Mouse (Mus musculus) kidney, adult 2 months (tissue): ENCODE data around the gene Slc4a4.

Experiments
- CTCF ChIP-seq: fragments of 200-500 bp; conservative IDR thresholded peaks from 2 replicates; pipeline ENCODE4 v1.5.1; 2011; ENCODE audit warnings: low read depth, mild to moderate bottlenecking, control low read depth, low read length, moderate library complexity, mixed read lengths; ENCODE audit not compliant: insufficient read depth, insufficient read length
- POLR2A ChIP-seq: fragments of 200-500 bp; IDR thresholded peaks from one replicate; pipeline ENCODE4 v1.6.1; 2011; ENCODE audit warnings: low read depth, low read length, control low read depth

GRCm38 (mm10) chr5:89070051-89070450 is 183.4 kb downstream of the Slc4a4 start:
- TF ChIP-seq CTCF = no peak
- TF ChIP-seq POLR2A = no peak
